Mouse (Mus musculus) heart, embryonic 12.5 days (tissue): ENCODE data around the gene Tlx3. TPM values are rescaled to one million over a fixed set of nuclear protein-coding genes. Genes with fewer than 3 reads are reported as not detected.
A peak's percentile ranks its signal among the peaks of the same experiment; 100 is the strongest.

Experiments used
- ATAC-seq: fragments of 200-750 bp; cut with Nextera tagmentation; 2 replicates; pipeline ENCODE4 v1.8.0; 2017; ENCODE audit warnings: moderate TSS enrichment, moderate library complexity; ENCODE audit not compliant: insufficient number of reproducible peaks, low FRiP score
- H3K27ac ChIP-seq: fragments of 300-500 bp; sonication (generic); 2 replicates; pipeline ENCODE4 v1.5.1; 2016; ENCODE audit warnings: mild to moderate bottlenecking, moderate library complexity; ENCODE audit not compliant: poor library complexity, severe bottlenecking
- H3K27me3 ChIP-seq: fragments of 300-500 bp; sonication (generic); replicated peaks from 2 replicates; pipeline ENCODE4 v1.6.1; 2016; ENCODE audit warnings: mild to moderate bottlenecking, moderate library complexity
- H3K36me3 ChIP-seq: fragments of 300-500 bp; sonication (generic); 2 replicates; pipeline ENCODE4 v1.6.1; 2016; ENCODE audit warnings: mild to moderate bottlenecking, moderate library complexity
- H3K4me1 ChIP-seq: fragments of 300-500 bp; sonication (generic); replicated peaks from 2 replicates; pipeline ENCODE4 v1.6.1; 2016; ENCODE audit warnings: mild to moderate bottlenecking
- H3K4me2 ChIP-seq: fragments of 300-500 bp; sonication (generic); 2 replicates; pipeline ENCODE4 v1.6.1; 2016; ENCODE audit warnings: mild to moderate bottlenecking, moderate library complexity
- H3K4me3 ChIP-seq: fragments of 300-500 bp; sonication (generic); 2 replicates; pipeline ENCODE4 v1.5.1; 2016; ENCODE audit warnings: mild to moderate bottlenecking
- H3K9ac ChIP-seq: fragments of 300-500 bp; sonication (generic); 2 replicates; pipeline ENCODE4 v1.6.1; 2016; ENCODE audit warnings: mild to moderate bottlenecking, moderate library complexity
- H3K9me3 ChIP-seq: fragments of 300-500 bp; sonication (generic); replicated peaks from 2 replicates; pipeline ENCODE4 v1.6.1; 2016; ENCODE audit warnings: mild to moderate bottlenecking, moderate library complexity
- WGBS: fragments of 180-500 bp; shearing (Covaris S2); methylation state at CpG from one replicate; pipeline ENCODE4 v1.1.7; 2016; 5-methylcytosine and 5-hydroxymethylcytosine counted together
- polyA plus RNA-seq: library from polyadenylated mRNA; unstranded; fragments of >200 nt; fragmentation: Nextera tagmentation; extraction: Ambion mirVana; gene quantifications from 2 replicates; pipeline ENCODE4 v1.2.1, GENCODE M21; 2016

The Tlx3 gene
- polyA plus RNA-seq, 1 experiment from 2014 or later: not detected

DNA sequence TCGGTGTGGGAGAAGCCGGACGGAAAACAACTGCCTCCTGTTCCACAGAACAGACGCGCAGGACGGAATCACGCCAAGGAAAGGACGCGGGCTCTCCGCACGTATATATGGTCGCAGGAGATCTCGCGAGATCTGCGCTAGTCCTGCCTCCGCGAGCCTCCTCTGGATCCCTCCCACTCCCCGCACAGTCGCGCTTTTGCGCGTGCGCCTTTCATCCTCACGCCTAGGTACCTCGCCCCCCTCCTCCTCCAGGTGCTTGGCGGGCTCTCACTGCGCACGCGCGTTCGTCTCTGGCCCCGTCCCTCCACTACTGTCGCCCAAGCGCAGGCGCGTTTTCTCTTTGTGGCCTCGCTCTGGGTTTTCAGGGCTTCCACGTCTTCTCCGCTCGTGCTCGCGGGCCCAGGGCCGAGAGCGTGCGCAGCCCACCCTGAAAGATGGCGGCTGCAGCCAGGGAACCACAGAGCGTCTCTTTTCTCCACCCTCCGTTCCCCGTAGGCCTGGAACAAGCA is 40.3 kb downstream of the Tlx3 start, which contains the start of gene Npm1:
Gene Npm1, minus strand, starts transcription at position 209 of the 509 bp plus-strand sequence.
- 4% methylated on average over 49 of the region's 49 CpGs for WGBS
- H3K9me3 ChIP-seq: no peaks in the 10 kb centered on the region
- ATAC-seq: peak; percentile 98
- H3K9ac ChIP-seq: peak within 1 kb of the TSS; percentile 97
- peak within 1 kb of the TSS; percentile 92 for H3K27ac ChIP-seq
- peaks cover 25% of the 10 kb centered on the region for H3K36me3 ChIP-seq
- 0 out of 2 replicates have a peak, but pooled peaks cover 4% of the 10 kb centered on the region for H3K4me1 ChIP-seq
- peak within 1 kb of the TSS; percentile 91 for H3K4me3 ChIP-seq
- peaks cover 8% of the 10 kb centered on the region; the same call in 1 of the 2 replicates for H3K27me3 ChIP-seq
- peak within 1 kb of the TSS; percentile 94 for H3K4me2 ChIP-seq

DNA sequence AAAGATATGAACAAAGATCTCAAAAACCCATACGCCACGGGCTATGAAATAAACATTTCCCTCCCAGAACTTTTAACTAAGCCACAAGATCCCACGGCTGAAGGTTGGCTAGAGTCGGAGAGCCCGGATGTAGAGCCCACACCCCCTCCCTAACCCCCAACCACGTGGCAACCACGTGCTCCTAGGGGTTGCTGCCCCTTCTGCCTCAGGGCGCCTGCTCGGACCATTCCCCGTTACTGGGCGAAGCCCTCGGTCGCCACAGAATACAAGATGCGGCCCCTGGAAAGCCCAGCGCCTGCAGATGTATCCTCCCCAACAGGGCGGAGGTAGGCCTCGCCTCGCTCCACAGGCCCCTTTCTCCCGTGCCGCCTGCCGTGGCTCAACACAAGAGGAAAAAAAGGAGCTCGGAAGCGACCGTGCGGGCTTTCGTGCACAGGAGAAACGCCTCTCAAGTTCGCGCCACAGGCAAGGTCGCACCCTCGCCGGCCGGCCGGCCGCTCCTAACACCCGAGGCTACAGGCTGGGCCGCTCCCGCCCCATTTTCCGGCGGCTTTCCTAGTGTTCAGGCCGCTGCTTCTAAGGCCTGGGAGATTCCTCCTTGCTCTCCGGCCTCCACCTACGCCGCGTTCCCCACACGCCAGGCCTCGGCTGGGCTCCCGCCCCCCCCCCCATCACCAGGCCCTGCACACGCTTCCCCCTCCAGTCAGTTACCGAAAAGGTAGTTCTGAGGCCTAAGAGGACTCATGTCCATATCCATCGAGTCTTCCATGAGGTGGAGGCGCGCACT is 41.0 kb downstream of the Tlx3 start:
- H3K4me2 ChIP-seq: peak overlapping the region; percentile 94
- H3K9ac ChIP-seq: peak overlapping the region; percentile 97
- peak; percentile 66 for ATAC-seq
- H3K4me1 ChIP-seq: 0 out of 2 replicates have a peak, but pooled peaks cover 4% of the 10 kb centered on the region
- WGBS: 3% methylated on average over 51 of the region's 53 CpGs
- peaks cover 4% of the 10 kb centered on the region; the same call in 1 of the 2 replicates for H3K27me3 ChIP-seq
- peak overlapping the region; percentile 86 for H3K27ac ChIP-seq
- H3K36me3 ChIP-seq: peaks cover 31% of the 10 kb centered on the region
- H3K9me3 ChIP-seq: no peaks in the 10 kb centered on the region
- peak overlapping the region; percentile 91 for H3K4me3 ChIP-seq

DNA sequence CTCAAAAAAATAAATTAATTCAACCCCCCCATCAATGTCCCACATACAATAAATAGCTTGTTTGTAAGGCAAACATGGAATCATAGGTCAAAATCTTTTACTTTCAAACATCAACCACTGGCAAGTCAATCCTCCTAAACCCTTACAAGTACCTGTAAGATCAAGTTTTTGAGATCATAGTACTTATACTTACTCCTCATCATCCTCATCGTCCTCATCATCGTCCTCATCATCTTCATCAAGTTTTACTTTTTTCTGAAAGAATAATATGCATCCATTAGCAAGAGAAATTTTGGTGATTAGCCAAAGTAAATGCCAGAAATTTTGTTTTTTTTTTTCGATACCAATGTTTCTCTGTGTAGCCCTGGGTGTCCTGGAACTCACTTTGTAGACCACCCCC is 43.6 kb downstream of the Tlx3 start:
- 88% methylated on average over 3 of the region's 3 CpGs for WGBS
- Histone ChIP-seq H3K27ac (no peak overlapping the region), H3K4me3 (no peak overlapping the region), H3K36me3 (peaks cover 46% of the 10 kb centered on the region), H3K4me1 (0 out of 2 replicates have a peak, but pooled peaks cover 4% of the 10 kb centered on the region), H3K27me3 (no peaks in the 10 kb centered on the region), H3K9me3 (no peaks in the 10 kb centered on the region), H3K9ac (no peak overlapping the region), H3K4me2 (no peak overlapping the region)
- no peak for ATAC-seq

DNA sequence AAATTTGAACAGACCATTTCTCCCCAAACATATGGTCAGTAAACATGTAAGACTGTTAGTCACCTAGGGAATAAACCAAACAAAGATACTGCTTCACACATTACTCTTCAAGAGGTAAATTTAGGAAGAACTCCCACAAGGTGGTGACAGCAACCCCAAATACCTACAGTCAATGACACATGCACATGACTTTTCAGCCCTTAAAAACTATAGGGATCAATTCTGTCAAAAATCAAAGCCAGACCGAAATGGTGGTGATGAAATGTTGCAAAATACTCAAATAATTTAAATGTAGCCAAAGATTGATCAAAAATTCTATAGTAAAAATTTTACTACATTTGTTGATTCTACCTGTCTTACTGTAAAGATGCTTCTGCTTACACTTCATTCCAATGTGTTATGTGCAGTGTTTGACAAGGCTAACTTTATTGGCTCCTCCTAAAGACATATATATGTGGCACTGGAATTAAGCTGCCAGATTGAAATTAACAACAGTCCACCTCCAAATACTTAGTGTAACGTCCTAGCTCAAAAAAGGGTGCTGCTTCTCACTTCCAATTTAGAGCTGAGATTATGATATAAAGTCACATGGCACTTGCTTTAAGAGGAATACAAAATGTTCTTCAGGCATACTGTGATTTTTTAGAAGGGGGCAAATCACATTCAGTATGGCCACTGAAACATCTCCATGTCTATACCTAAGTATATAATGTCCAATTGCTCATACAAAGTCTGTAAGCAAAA is 45.8 kb downstream of the Tlx3 start:
- WGBS: 77% methylated on average over 2 of the region's 2 CpGs
- H3K27ac ChIP-seq: no peak overlapping the region
- H3K4me1 ChIP-seq: no peaks in the 10 kb centered on the region
- peaks cover 58% of the 10 kb centered on the region for H3K36me3 ChIP-seq
- ATAC-seq: no peak
- H3K9ac ChIP-seq: no peak overlapping the region
- no peak overlapping the region for H3K4me2 ChIP-seq
- H3K9me3 ChIP-seq: no peaks in the 10 kb centered on the region
- H3K4me3 ChIP-seq: no peak overlapping the region
- H3K27me3 ChIP-seq: no peaks in the 10 kb centered on the region

DNA sequence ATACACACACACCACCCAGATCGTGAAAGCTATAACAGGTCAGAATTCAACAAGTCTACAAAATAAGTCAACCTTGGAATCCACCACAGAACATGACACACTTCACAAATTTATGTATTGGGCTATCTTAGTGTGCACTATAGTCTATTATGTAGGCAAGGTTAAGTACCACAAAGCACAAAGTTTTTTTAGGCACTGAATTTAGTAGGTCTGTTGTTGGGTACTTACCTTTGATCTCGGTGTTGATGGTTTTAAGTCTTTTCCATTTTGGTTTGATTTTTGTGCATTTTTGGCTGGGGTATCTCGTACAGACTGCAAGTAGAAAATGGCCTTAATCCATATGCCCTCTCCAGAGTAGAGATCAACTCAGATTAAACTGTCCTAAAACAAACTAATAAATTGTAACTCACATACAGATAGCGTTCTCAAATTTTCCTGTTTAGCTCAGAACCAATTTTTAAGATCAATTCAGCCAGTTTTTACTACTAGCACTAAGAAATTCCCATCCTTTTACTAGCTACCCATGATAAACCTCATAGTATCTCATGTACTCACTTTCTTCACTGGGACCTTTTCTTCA is 46.9 kb downstream of the Tlx3 start:
- no peaks in the 10 kb centered on the region for H3K9me3 ChIP-seq
- no peak overlapping the region for H3K27ac ChIP-seq
- no peaks in the 10 kb centered on the region for H3K27me3 ChIP-seq
- 83% methylated on average over 4 of the region's 4 CpGs for WGBS
- ATAC-seq: no peak
- H3K4me1 ChIP-seq: no peaks in the 10 kb centered on the region
- H3K9ac ChIP-seq: no peak overlapping the region
- H3K4me2 ChIP-seq: no peak overlapping the region
- H3K36me3 ChIP-seq: peaks cover 64% of the 10 kb centered on the region
- H3K4me3 ChIP-seq: no peak overlapping the region

DNA sequence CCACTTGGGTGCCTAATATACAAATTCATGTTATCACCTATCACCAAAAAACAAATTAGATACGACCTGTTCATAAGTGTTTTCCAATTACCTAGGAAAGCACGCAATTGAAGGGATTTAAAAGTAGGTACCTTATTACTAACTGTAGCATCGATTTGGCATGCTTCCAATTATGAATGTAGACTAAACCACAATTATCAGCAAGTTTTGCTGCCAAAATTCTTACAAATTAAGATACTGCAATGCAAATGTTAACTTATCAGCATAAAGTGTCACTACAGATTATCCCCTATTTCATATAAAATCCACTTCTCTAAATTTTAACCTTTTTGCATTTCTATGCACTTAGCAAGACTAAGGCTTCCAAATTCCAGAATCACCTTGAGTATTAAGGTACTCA is 48.9 kb downstream of the Tlx3 start:
- Histone ChIP-seq H3K9me3 (no peaks in the 10 kb centered on the region), H3K27me3 (no peaks in the 10 kb centered on the region), H3K4me1 (no peaks in the 10 kb centered on the region), H3K36me3 (peaks cover 63% of the 10 kb centered on the region), H3K4me2 (no peak overlapping the region), H3K27ac (no peak overlapping the region), H3K4me3 (no peak overlapping the region), H3K9ac (no peak overlapping the region)
- 85% methylated on average over 3 of the region's 3 CpGs for WGBS
- no peak for ATAC-seq

DNA sequence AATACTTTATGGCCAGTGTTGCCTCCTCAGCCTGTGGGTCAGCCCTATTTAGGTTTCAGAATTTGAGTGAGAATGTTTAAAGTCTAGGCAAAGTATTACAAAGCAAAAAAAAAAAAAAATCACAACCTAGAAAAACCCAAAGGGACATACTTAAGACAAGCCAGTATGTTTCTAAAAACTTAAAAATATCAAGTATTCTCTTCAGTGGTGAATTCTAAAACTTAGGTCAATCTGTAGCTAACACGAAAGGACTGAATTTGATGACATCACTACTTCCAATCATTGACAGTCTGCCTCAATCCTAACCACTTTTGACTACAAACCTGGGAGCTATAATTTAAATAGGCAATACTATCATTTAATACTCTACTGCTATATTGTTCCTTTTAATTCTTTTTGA is 50.4 kb downstream of the Tlx3 start:
- Histone ChIP-seq H3K4me3 (no peak overlapping the region), H3K36me3 (peaks cover 57% of the 10 kb centered on the region), H3K27me3 (no peaks in the 10 kb centered on the region), H3K4me1 (0 out of 2 replicates have a peak, but pooled peaks cover 7% of the 10 kb centered on the region), H3K27ac (no peak overlapping the region), H3K9ac (no peak overlapping the region), H3K4me2 (no peak overlapping the region), H3K9me3 (no peaks in the 10 kb centered on the region)
- no peak for ATAC-seq
- WGBS: 89% methylated on average over 1 of the region's 1 CpGs

DNA sequence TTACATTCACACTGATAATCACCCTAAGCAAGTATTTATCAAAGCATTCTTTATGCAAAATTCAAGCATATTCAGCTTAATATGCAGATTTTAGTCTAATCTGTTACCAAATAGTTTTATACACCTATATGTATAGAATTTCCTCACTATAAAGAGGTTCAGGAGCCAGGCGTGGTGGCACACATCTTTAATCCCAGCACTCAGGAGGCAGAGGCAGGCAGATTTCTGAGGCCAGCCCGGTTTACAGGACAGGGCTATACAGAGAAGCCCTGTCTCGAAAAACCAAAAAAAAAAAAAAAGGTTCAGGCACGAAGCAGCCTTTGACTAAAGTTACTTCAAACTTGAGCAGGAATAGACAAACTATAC is 51.6 kb downstream of the Tlx3 start:
- ATAC-seq: no peak
- H3K36me3 ChIP-seq: peaks cover 50% of the 10 kb centered on the region
- 81% methylated on average over 4 of the region's 4 CpGs for WGBS

DNA sequence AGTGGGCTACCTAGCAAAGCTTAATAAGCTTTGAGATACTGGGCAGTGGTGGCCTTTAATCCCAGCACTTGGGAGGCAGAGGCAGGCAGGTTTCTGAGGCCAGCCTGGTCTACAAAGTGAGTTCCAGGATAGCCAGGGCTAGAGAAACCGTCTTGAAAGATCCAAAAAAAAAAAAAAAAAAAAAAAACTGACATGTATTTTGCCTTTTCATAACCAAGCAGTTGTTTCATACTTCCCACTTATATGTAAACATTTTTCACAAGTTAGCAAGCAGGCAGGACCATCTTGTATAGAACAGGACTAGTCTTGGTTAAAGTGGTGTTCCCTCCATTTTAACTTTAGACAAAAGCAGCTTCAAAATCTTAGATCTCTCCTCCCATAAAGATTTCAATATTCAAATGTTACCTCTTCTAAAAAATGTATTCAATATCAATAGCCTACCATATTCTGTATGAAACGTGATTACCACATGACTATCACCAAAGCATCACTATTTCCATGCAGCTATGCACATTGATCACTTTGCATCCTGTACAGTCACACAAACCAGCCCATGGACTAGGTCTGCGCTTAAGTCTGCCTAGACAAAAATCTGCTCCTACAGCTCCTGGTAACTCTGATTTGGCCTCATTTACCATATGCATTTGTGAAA is 52.1 kb downstream of the Tlx3 start:
- Histone ChIP-seq H3K4me2 (no peak overlapping the region), H3K36me3 (peaks cover 46% of the 10 kb centered on the region), H3K9ac (no peak overlapping the region), H3K27me3 (0 out of 2 replicates have a peak, but pooled peaks cover 7% of the 10 kb centered on the region), H3K4me1 (peaks cover 21% of the 10 kb centered on the region), H3K27ac (no peak overlapping the region), H3K9me3 (no peaks in the 10 kb centered on the region), H3K4me3 (no peak overlapping the region)
- WGBS: 72% methylated on average over 3 of the region's 3 CpGs
- ATAC-seq: no peak

More for the DNA sequence above, 51.6 kb downstream of the Tlx3 start:
- Histone ChIP-seq H3K4me2 (no peak overlapping the region), H3K9ac (no peak overlapping the region), H3K4me1 (peaks cover 17% of the 10 kb centered on the region), H3K4me3 (no peak overlapping the region), H3K27me3 (0 out of 2 replicates have a peak, but pooled peaks cover 4% of the 10 kb centered on the region), H3K27ac (no peak overlapping the region), H3K9me3 (no peaks in the 10 kb centered on the region)
